Mouse (Mus musculus): ENCODE results near the gene Grk2. TPM values are rescaled to one million over a fixed set of nuclear protein-coding genes. Genes with fewer than 3 reads are reported as not detected.

Grk2 gene
- polyA plus RNA-seq, 1 experiment from 2014 or later: 18.1 TPM

- H3K9me3 ChIP-seq (ENCODE audit: control insufficient read depth, low read length): no peaks in the 10 kb centered on the region
- DNase-seq (ENCODE audit: low spot score): no peak
- 94% methylated on average over 8 of the region's 8 CpGs for WGBS
- ATAC-seq (replicated peaks; ENCODE audit: low FRiP score): no peak
- no peak overlapping the region for H3K4me3 ChIP-seq (ENCODE audit: low read depth, low read length)
- no peak overlapping the region for H3K4me2 ChIP-seq (ENCODE audit: low read depth, low read length, severe bottlenecking)
- no peaks in the 10 kb centered on the region for H3K4me1 ChIP-seq (replicated peaks; ENCODE audit: control insufficient read depth, insufficient read depth, low read length)
- H3K9ac ChIP-seq (ENCODE audit: low read length): no peak overlapping the region
- H3K27ac ChIP-seq (ENCODE audit: low read depth, low read length): no peak overlapping the region
- peaks cover 13% of the 10 kb centered on the region for H3K36me3 ChIP-seq (ENCODE audit: control insufficient read depth, insufficient read depth, low read length)
- H3K27me3 ChIP-seq (ENCODE audit: control insufficient read depth, insufficient read depth, low read length): no peaks in the 10 kb centered on the region
These were observed 22.8 kb upstream of the Grk2 start for GRCm38 (mm10) chr19:4328737-4329304.

GRCm38 (mm10) chr19:4326881-4327280 is 20.9 kb upstream of the Grk2 start:
- ATAC-seq (replicated peaks; ENCODE audit: low FRiP score): no peak
- Histone ChIP-seq H3K36me3 (ENCODE audit: control insufficient read depth, insufficient read depth, low read length) (peaks cover 17% of the 10 kb centered on the region), H3K27ac (ENCODE audit: low read depth, low read length) (no peak overlapping the region), H3K27me3 (ENCODE audit: control insufficient read depth, insufficient read depth, low read length) (no peaks in the 10 kb centered on the region), H3K4me2 (ENCODE audit: low read depth, low read length, severe bottlenecking) (no peak overlapping the region), H3K4me3 (ENCODE audit: low read depth, low read length) (no peak overlapping the region), H3K9ac (ENCODE audit: low read length) (no peak overlapping the region), H3K9me3 (ENCODE audit: control insufficient read depth, low read length) (no peaks in the 10 kb centered on the region), H3K4me1 (replicated peaks; ENCODE audit: control insufficient read depth, insufficient read depth, low read length) (no peaks in the 10 kb centered on the region)
- DNase-seq (ENCODE audit: low spot score): no peak
- WGBS: 82% methylated on average over 1 of the region's 1 CpGs

GRCm38 (mm10) chr19:4326106-4326505 is 20.1 kb upstream of the Grk2 start:
- 96% methylated on average over 3 of the region's 3 CpGs for WGBS
- no peaks in the 10 kb centered on the region for H3K9me3 ChIP-seq (ENCODE audit: control insufficient read depth, low read length)
- H3K9ac ChIP-seq (ENCODE audit: low read length): no peak overlapping the region
- no peak overlapping the region for H3K27ac ChIP-seq (ENCODE audit: low read depth, low read length)
- no peaks in the 10 kb centered on the region for H3K4me1 ChIP-seq (replicated peaks; ENCODE audit: control insufficient read depth, insufficient read depth, low read length)
- H3K27me3 ChIP-seq (ENCODE audit: control insufficient read depth, insufficient read depth, low read length): no peaks in the 10 kb centered on the region
- no peak overlapping the region for H3K4me2 ChIP-seq (ENCODE audit: low read depth, low read length, severe bottlenecking)
- no peak overlapping the region for H3K4me3 ChIP-seq (ENCODE audit: low read depth, low read length)
- ATAC-seq (replicated peaks; ENCODE audit: low FRiP score) (no peak), DNase-seq (ENCODE audit: low spot score) (no peak)
- peaks cover 17% of the 10 kb centered on the region for H3K36me3 ChIP-seq (ENCODE audit: control insufficient read depth, insufficient read depth, low read length)

- H3K27ac ChIP-seq (ENCODE audit: low read depth, low read length): no peak overlapping the region
- H3K27me3 ChIP-seq (ENCODE audit: control insufficient read depth, insufficient read depth, low read length): no peaks in the 10 kb centered on the region
- ATAC-seq (replicated peaks; ENCODE audit: low FRiP score): no peak
- DNase-seq (ENCODE audit: low spot score): no peak
- no peak overlapping the region for H3K9ac ChIP-seq (ENCODE audit: low read length)
- no peaks in the 10 kb centered on the region for H3K9me3 ChIP-seq (ENCODE audit: control insufficient read depth, low read length)
- peaks cover 35% of the 10 kb centered on the region for H3K36me3 ChIP-seq (ENCODE audit: control insufficient read depth, insufficient read depth, low read length)
- H3K4me1 ChIP-seq (replicated peaks; ENCODE audit: control insufficient read depth, insufficient read depth, low read length): no peaks in the 10 kb centered on the region
- WGBS: 96% methylated on average over 3 of the region's 3 CpGs
- H3K4me2 ChIP-seq (ENCODE audit: low read depth, low read length, severe bottlenecking): no peak overlapping the region
- H3K4me3 ChIP-seq (ENCODE audit: low read depth, low read length): no peak overlapping the region
These were observed 16.1 kb upstream of the Grk2 start for GRCm38 (mm10) chr19:4322134-4322533.

GRCm38 (mm10) chr19:4321622-4322021 is 15.6 kb upstream of the Grk2 start:
- H3K27me3 ChIP-seq (ENCODE audit: control insufficient read depth, insufficient read depth, low read length): no peaks in the 10 kb centered on the region
- no peak overlapping the region for H3K4me3 ChIP-seq (ENCODE audit: low read depth, low read length)
- H3K4me2 ChIP-seq (ENCODE audit: low read depth, low read length, severe bottlenecking): no peak overlapping the region
- no peak for DNase-seq (ENCODE audit: low spot score)
- ATAC-seq (replicated peaks; ENCODE audit: low FRiP score): no peak
- H3K4me1 ChIP-seq (replicated peaks; ENCODE audit: control insufficient read depth, insufficient read depth, low read length): no peaks in the 10 kb centered on the region
- H3K9ac ChIP-seq (ENCODE audit: low read length): no peak overlapping the region
- H3K36me3 ChIP-seq (ENCODE audit: control insufficient read depth, insufficient read depth, low read length): peaks cover 35% of the 10 kb centered on the region
- no peak overlapping the region for H3K27ac ChIP-seq (ENCODE audit: low read depth, low read length)
- no peaks in the 10 kb centered on the region for H3K9me3 ChIP-seq (ENCODE audit: control insufficient read depth, low read length)
- WGBS: 100% methylated on average over 1 of the region's 1 CpGs

- H3K36me3 ChIP-seq (ENCODE audit: control insufficient read depth, insufficient read depth, low read length): peaks cover 32% of the 10 kb centered on the region
- H3K9me3 ChIP-seq (ENCODE audit: control insufficient read depth, low read length): no peaks in the 10 kb centered on the region
- H3K9ac ChIP-seq (ENCODE audit: low read length): no peak overlapping the region
- no peak for DNase-seq (ENCODE audit: low spot score)
- 90% methylated on average over 4 of the region's 4 CpGs for WGBS
- H3K27ac ChIP-seq (ENCODE audit: low read depth, low read length): no peak overlapping the region
- H3K4me2 ChIP-seq (ENCODE audit: low read depth, low read length, severe bottlenecking): no peak overlapping the region
- no peak overlapping the region for H3K4me3 ChIP-seq (ENCODE audit: low read depth, low read length)
- no peaks in the 10 kb centered on the region for H3K4me1 ChIP-seq (replicated peaks; ENCODE audit: control insufficient read depth, insufficient read depth, low read length)
- no peak for ATAC-seq (replicated peaks; ENCODE audit: low FRiP score)
- H3K27me3 ChIP-seq (ENCODE audit: control insufficient read depth, insufficient read depth, low read length): no peaks in the 10 kb centered on the region
These were observed 13.2 kb upstream of the Grk2 start for GRCm38 (mm10) chr19:4319272-4319671.

- 88% methylated on average over 3 of the region's 3 CpGs for WGBS
- H3K27me3 ChIP-seq (ENCODE audit: control insufficient read depth, insufficient read depth, low read length): no peaks in the 10 kb centered on the region
- H3K4me2 ChIP-seq (ENCODE audit: low read depth, low read length, severe bottlenecking): no peak overlapping the region
- no peaks in the 10 kb centered on the region for H3K4me1 ChIP-seq (replicated peaks; ENCODE audit: control insufficient read depth, insufficient read depth, low read length)
- ATAC-seq (replicated peaks; ENCODE audit: low FRiP score) (no peak), DNase-seq (ENCODE audit: low spot score) (no peak)
- H3K36me3 ChIP-seq (ENCODE audit: control insufficient read depth, insufficient read depth, low read length): peaks cover 31% of the 10 kb centered on the region
- H3K4me3 ChIP-seq (ENCODE audit: low read depth, low read length): no peak overlapping the region
- H3K9ac ChIP-seq (ENCODE audit: low read length): no peak overlapping the region
- no peaks in the 10 kb centered on the region for H3K9me3 ChIP-seq (ENCODE audit: control insufficient read depth, low read length)
- no peak overlapping the region for H3K27ac ChIP-seq (ENCODE audit: low read depth, low read length)
These were observed 11.2 kb upstream of the Grk2 start for GRCm38 (mm10) chr19:4317181-4317580.

- Histone ChIP-seq H3K4me2 (ENCODE audit: low read depth, low read length, severe bottlenecking) (no peak overlapping the region), H3K36me3 (ENCODE audit: control insufficient read depth, insufficient read depth, low read length) (peaks cover 24% of the 10 kb centered on the region), H3K27ac (ENCODE audit: low read depth, low read length) (no peak overlapping the region), H3K9ac (ENCODE audit: low read length) (no peak overlapping the region), H3K4me1 (replicated peaks; ENCODE audit: control insufficient read depth, insufficient read depth, low read length) (no peaks in the 10 kb centered on the region), H3K9me3 (ENCODE audit: control insufficient read depth, low read length) (no peaks in the 10 kb centered on the region), H3K4me3 (ENCODE audit: low read depth, low read length) (no peak overlapping the region), H3K27me3 (ENCODE audit: control insufficient read depth, insufficient read depth, low read length) (no peaks in the 10 kb centered on the region)
- DNase-seq (ENCODE audit: low spot score) (no peak), ATAC-seq (replicated peaks; ENCODE audit: low FRiP score) (no peak)
- WGBS: 89% methylated on average over 6 of the region's 6 CpGs
These were observed 9.4 kb upstream of the Grk2 start for GRCm38 (mm10) chr19:4315223-4315944.

GRCm38 (mm10) chr19:4309776-4310185 is 3.8 kb upstream of the Grk2 start:
- no peaks in the 10 kb centered on the region for H3K27me3 ChIP-seq (ENCODE audit: control insufficient read depth, insufficient read depth, low read length)
- H3K4me1 ChIP-seq (replicated peaks; ENCODE audit: control insufficient read depth, insufficient read depth, low read length): peaks cover 5% of the 10 kb centered on the region; the same call in 1 of the 2 replicates
- ATAC-seq (replicated peaks; ENCODE audit: low FRiP score): peak; percentile 40; the same call in 1 of the 2 replicates
- no peak overlapping the region for H3K4me2 ChIP-seq (ENCODE audit: low read depth, low read length, severe bottlenecking)
- peak; percentile 74 for DNase-seq (ENCODE audit: low spot score)
- no peaks in the 10 kb centered on the region for H3K36me3 ChIP-seq (ENCODE audit: control insufficient read depth, insufficient read depth, low read length)
- H3K9ac ChIP-seq (ENCODE audit: low read length): no peak overlapping the region
- no peak overlapping the region for H3K4me3 ChIP-seq (ENCODE audit: low read depth, low read length)
- no peak overlapping the region for H3K27ac ChIP-seq (ENCODE audit: low read depth, low read length)
- H3K9me3 ChIP-seq (ENCODE audit: control insufficient read depth, low read length): no peaks in the 10 kb centered on the region

Measured in forebrain, embryonic 11.5 days (tissue).